12 mouse cellular contexts compared by ENCODE assay signal in genomic region chr9:35030823-35031222, GRCm38 (mm10).
DNase-seq lines count a peak whose midpoint lies in the region; ATAC-seq and TF ChIP-seq lines count a peak whose summit lies in the region.
"Had no signal": no experiment of that assay in that cellular context is flagged by ENCODE, and none has a peak within 500 bp of the region (broad histone marks: within the 10 kb centered on the region; RNA-seq: fewer than 3 reads in every experiment).

No protein-coding gene starts in this region.

- H3K36me3 ChIP-seq in intestine, postnatal 0 days (ENCODE audit: control insufficient read depth, insufficient read depth): no peaks in the 10 kb centered on the region
- H3K36me3 ChIP-seq in intestine, embryonic 16.5 days (ENCODE audit: control insufficient read depth, insufficient read depth, low read length): no peaks in the 10 kb centered on the region
- H3K36me3 ChIP-seq in spleen, adult 2 months (ENCODE audit: control insufficient read depth, insufficient read depth, low read length): no peaks in the 10 kb centered on the region
- no peaks in the 10 kb centered on the region for H3K36me3 ChIP-seq in intestine, embryonic 15.5 days
- H3K36me3 ChIP-seq: embryonic facial prominence, embryonic 15.5 days; heart, embryonic 15.5 days; stomach, embryonic 15.5 days had no signal

- no peak overlapping the region for H3K4me2 ChIP-seq in intestine, postnatal 0 days (replicated peaks; ENCODE audit: low read depth)
- H3K4me2 ChIP-seq in intestine, embryonic 16.5 days (ENCODE audit: low read depth, low read length): no peak overlapping the region
- no peak overlapping the region for H3K4me2 ChIP-seq in intestine, embryonic 15.5 days (replicated peaks)
- H3K4me2 ChIP-seq: embryonic facial prominence, embryonic 15.5 days; heart, embryonic 15.5 days; limb, embryonic 13.5 days; stomach, embryonic 15.5 days had no signal

- 66% methylated on average over 5 of the region's 5 CpGs for WGBS in intestine, postnatal 0 days
- 63% methylated on average over 5 of the region's 5 CpGs for WGBS in intestine, embryonic 16.5 days
- WGBS in spleen, adult 2 months: 75% methylated on average over 5 of the region's 5 CpGs
- WGBS in intestine, embryonic 15.5 days: 65% methylated on average over 5 of the region's 5 CpGs

- no peaks in the 10 kb centered on the region; the same call in 1 of the 2 replicates for H3K27me3 ChIP-seq in intestine, postnatal 0 days (replicated peaks; ENCODE audit: control insufficient read depth, insufficient read depth, low read length)
- peaks cover 5% of the 10 kb centered on the region; the same call in 1 of the 2 replicates for H3K27me3 ChIP-seq in intestine, embryonic 16.5 days (replicated peaks; ENCODE audit: control insufficient read depth, insufficient read depth, low read length)
- H3K27me3 ChIP-seq in spleen, adult 2 months (ENCODE audit: control insufficient read depth, insufficient read depth, low read length): no peaks in the 10 kb centered on the region
- H3K27me3 ChIP-seq in intestine, embryonic 15.5 days (replicated peaks): peaks cover 4% of the 10 kb centered on the region
- H3K27me3 ChIP-seq: embryonic facial prominence, embryonic 15.5 days; stomach, embryonic 15.5 days had no signal

- TF ChIP-seq CTCF in intestine, postnatal 0 days (IDR thresholded peaks at IDR 0.05; ENCODE audit: low read depth): peak; percentile 69
- peak; percentile 16; the same call in 1 of the 2 replicates for TF ChIP-seq CTCF in spleen, adult 2 months (IDR thresholded peaks at IDR 0.05; ENCODE audit: extremely low read depth, insufficient read depth, insufficient read length, insufficient replicate concordance)

- no peak for TF ChIP-seq POLR2A in spleen, adult 2 months (IDR thresholded peaks at IDR 0.05; ENCODE audit: low read depth, low read length)

- H3K4me3 ChIP-seq in intestine, postnatal 0 days (ENCODE audit: low read depth, low read length): no peak overlapping the region
- no peak overlapping the region for H3K4me3 ChIP-seq in intestine, embryonic 16.5 days (ENCODE audit: low read length)
- H3K4me3 ChIP-seq in spleen, adult 2 months (ENCODE audit: extremely low read depth, insufficient read depth, insufficient read length): no peak overlapping the region
- H3K4me3 ChIP-seq in intestine, embryonic 15.5 days (replicated peaks): no peak overlapping the region
- H3K4me3 ChIP-seq: embryonic facial prominence, embryonic 15.5 days; heart, embryonic 15.5 days; limb, embryonic 13.5 days; stomach, embryonic 15.5 days had no signal

- H3K9me3 ChIP-seq in intestine, postnatal 0 days (ENCODE audit: control insufficient read depth): no peaks in the 10 kb centered on the region
- no peaks in the 10 kb centered on the region for H3K9me3 ChIP-seq in intestine, embryonic 16.5 days (ENCODE audit: control insufficient read depth, low read length)
- H3K9me3 ChIP-seq in intestine, embryonic 15.5 days: no peaks in the 10 kb centered on the region
- H3K9me3 ChIP-seq: embryonic facial prominence, embryonic 15.5 days; heart, embryonic 15.5 days; limb, embryonic 13.5 days; stomach, embryonic 15.5 days had no signal

- no peak overlapping the region for H3K27ac ChIP-seq in intestine, postnatal 0 days (ENCODE audit: low read depth, low read length)
- no peak overlapping the region for H3K27ac ChIP-seq in intestine, embryonic 16.5 days (ENCODE audit: low read length)
- no peak overlapping the region for H3K27ac ChIP-seq in spleen, adult 2 months (ENCODE audit: insufficient read depth, low read length)
- H3K27ac ChIP-seq in intestine, embryonic 15.5 days: no peak overlapping the region
- H3K27ac ChIP-seq: embryonic facial prominence, embryonic 15.5 days; heart, embryonic 15.5 days; limb, embryonic 13.5 days; stomach, embryonic 15.5 days had no signal

- ATAC-seq in CD4-positive, CD25-positive, alpha-beta regulatory T cell, adult 4 months: no peak
- no peak for ATAC-seq in intestine, postnatal 0 days
- no peak for ATAC-seq in intestine, embryonic 16.5 days
- ATAC-seq in intestine, embryonic 15.5 days: no peak

- DNase-seq in CD4-positive, CD25-positive, alpha-beta regulatory T cell, adult 2 months (ENCODE audit: low read depth, low spot score): peak; percentile 15
- no peak for DNase-seq in spleen, adult 2 months (ENCODE audit: low read depth in 1 of 2, low spot score in 2 of 2)
- no peak for DNase-seq in spleen, postnatal 14 days (ENCODE audit: low spot score in 2 of 2)
- DNase-seq in Muller cell, postnatal 12 days (ENCODE audit: inconsistent ontology term): no peak

- H3K4me1 ChIP-seq in intestine, postnatal 0 days (replicated peaks; ENCODE audit: control insufficient read depth, insufficient read depth, low read length): no peaks in the 10 kb centered on the region
- H3K4me1 ChIP-seq in intestine, embryonic 16.5 days (ENCODE audit: control insufficient read depth, insufficient read depth, low read length): 0 out of 2 replicates have a peak, but pooled peaks cover 7% of the 10 kb centered on the region
- H3K4me1 ChIP-seq in spleen, adult 2 months (ENCODE audit: control insufficient read depth, insufficient read depth, insufficient read length): no peaks in the 10 kb centered on the region
- peaks cover 5% of the 10 kb centered on the region; the same call in 1 of the 2 replicates for H3K4me1 ChIP-seq in intestine, embryonic 15.5 days (replicated peaks)

- no peak overlapping the region for H3K9ac ChIP-seq in intestine, postnatal 0 days (ENCODE audit: low read depth, low read length)
- H3K9ac ChIP-seq in intestine, embryonic 16.5 days (ENCODE audit: low read depth, low read length): no peak overlapping the region
- H3K9ac ChIP-seq in intestine, embryonic 15.5 days: no peak overlapping the region
- H3K9ac ChIP-seq: embryonic facial prominence, embryonic 15.5 days; heart, embryonic 15.5 days; limb, embryonic 13.5 days; stomach, embryonic 15.5 days had no signal
